Mouse (Mus musculus) intestine, embryonic 16.5 days (tissue): Measurements from ENCODE around the gene Fam171a1. TPM values are rescaled to one million over a fixed set of nuclear protein-coding genes. Genes with fewer than 3 reads are reported as not detected.

ENCODE experiments used
- ATAC-seq: fragments of 200-750 bp; cut with Nextera tagmentation; 2 replicates; pipeline ENCODE4 v1.8.0; 2017; ENCODE audit warnings: moderate TSS enrichment, moderate library complexity
- H3K27ac ChIP-seq: fragments of 300-500 bp; sonication (generic); 2 replicates; pipeline ENCODE4 v1.5.1; 2014; ENCODE audit warnings: mild to moderate bottlenecking, low read length
- H3K27me3 ChIP-seq: fragments of 300-500 bp; sonication (generic); replicated peaks from 2 replicates; pipeline ENCODE4 v1.6.1; 2014; ENCODE audit warnings: low read length, control low read depth, mixed read lengths; ENCODE audit not compliant: control insufficient read depth, insufficient read depth
- H3K36me3 ChIP-seq: fragments of 300-500 bp; sonication (generic); 2 replicates; pipeline ENCODE4 v1.6.1; 2014; ENCODE audit warnings: low read length, control low read depth; ENCODE audit not compliant: control insufficient read depth, insufficient read depth
- H3K4me1 ChIP-seq: fragments of 300-500 bp; sonication (generic); 2 replicates; pipeline ENCODE4 v1.6.1; 2014; ENCODE audit warnings: low read length, control low read depth, mixed read lengths; ENCODE audit not compliant: control insufficient read depth, insufficient read depth
- H3K4me2 ChIP-seq: fragments of 300-500 bp; sonication (generic); 2 replicates; pipeline ENCODE4 v1.6.1; 2014; ENCODE audit warnings: low read depth, low read length, control low read depth
- H3K4me3 ChIP-seq: fragments of 300-500 bp; sonication (generic); 2 replicates; pipeline ENCODE4 v1.5.1; 2014; ENCODE audit warnings: mild to moderate bottlenecking, low read length
- H3K9ac ChIP-seq: fragments of 300-500 bp; sonication (generic); 2 replicates; pipeline ENCODE4 v1.6.1; 2014; ENCODE audit warnings: low read depth, low read length
- H3K9me3 ChIP-seq: fragments of 300-500 bp; sonication (generic); 2 replicates; pipeline ENCODE4 v1.6.1; 2016; ENCODE audit warnings: low read length, control low read depth; ENCODE audit not compliant: control insufficient read depth
- WGBS: fragments of 180-500 bp; shearing (Covaris S2); extraction: QIAGEN DNeasy Blood & Tissue Kit; methylation state at CpG from one replicate; pipeline ENCODE4 v1.1.7; 2014; 5-methylcytosine and 5-hydroxymethylcytosine counted together
- polyA plus RNA-seq: library from polyadenylated mRNA; unstranded; fragments of >200 nt; fragmentation: Nextera tagmentation; extraction: Ambion mirVana; gene quantifications from 2 replicates; pipeline ENCODE4 v1.2.1, GENCODE M21; 2015

Fam171a1 gene
- polyA plus RNA-seq, 1 experiment from 2014 or later: 19.4 TPM

DNA sequence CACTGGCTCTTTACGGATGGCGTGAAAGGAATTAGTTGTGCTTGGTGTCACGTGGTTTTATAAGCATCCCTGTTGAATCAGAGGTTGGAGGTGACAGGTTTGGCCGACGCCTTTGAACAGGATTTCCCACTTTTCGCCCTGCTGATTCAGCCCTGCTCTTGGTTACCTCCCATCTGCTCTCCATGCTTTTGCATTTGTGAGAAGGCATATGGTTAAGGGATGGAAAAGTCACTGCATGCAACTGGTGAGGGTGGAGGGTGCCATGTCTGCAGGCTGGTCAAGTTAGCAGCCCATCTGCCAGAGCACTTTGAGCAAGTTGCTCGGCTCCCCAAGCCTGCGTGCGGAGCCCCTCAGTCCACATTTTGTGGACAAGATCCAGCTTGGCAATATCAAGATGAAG is 18.4 kb downstream of the Fam171a1 start:
- Histone ChIP-seq H3K4me1 (peaks cover 33% of the 10 kb centered on the region), H3K27ac (no peak overlapping the region), H3K9ac (no peak overlapping the region), H3K36me3 (no peaks in the 10 kb centered on the region), H3K4me3 (no peak overlapping the region), H3K4me2 (no peak overlapping the region), H3K27me3 (no peaks in the 10 kb centered on the region), H3K9me3 (no peaks in the 10 kb centered on the region)
- no peak for ATAC-seq
- WGBS: 77% methylated on average over 9 of the region's 9 CpGs

- Histone ChIP-seq H3K9ac (no peak overlapping the region), H3K4me1 (peaks cover 31% of the 10 kb centered on the region)
- ATAC-seq: peak; percentile 87
Measured at GRCm38 (mm10) chr2:3134580-3135296, 20.7 kb downstream of the Fam171a1 start.

DNA sequence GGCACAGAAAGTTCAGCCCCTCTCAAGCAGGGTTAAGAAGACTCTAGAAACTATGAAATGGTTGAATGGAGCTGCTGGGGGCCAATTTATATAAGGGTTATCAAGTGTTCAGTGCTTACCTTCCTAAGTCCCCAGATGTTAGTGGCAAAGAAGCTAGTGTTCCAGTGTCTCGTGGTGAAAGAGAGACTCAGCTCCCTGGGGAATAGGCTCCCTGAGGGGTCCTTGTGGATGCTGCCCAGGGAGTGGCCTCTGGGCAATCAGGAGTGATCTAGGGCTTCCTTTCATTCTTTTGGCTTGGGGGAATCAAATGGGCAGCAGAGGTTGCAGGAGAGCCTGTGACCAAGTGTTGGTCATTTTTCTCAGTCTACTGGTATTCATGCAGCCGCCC is 21.3 kb downstream of the Fam171a1 start:
- peak; percentile 21 for ATAC-seq
- no peak overlapping the region for H3K4me3 ChIP-seq
- no peaks in the 10 kb centered on the region for H3K36me3 ChIP-seq
- no peaks in the 10 kb centered on the region for H3K9me3 ChIP-seq
- H3K4me2 ChIP-seq: peak overlapping the region; percentile 41
- WGBS: 35% methylated on average over 2 of the region's 2 CpGs
- no peaks in the 10 kb centered on the region for H3K27me3 ChIP-seq
- peak overlapping the region; percentile 40; the same call in 1 of the 2 replicates for H3K9ac ChIP-seq
- peaks cover 31% of the 10 kb centered on the region for H3K4me1 ChIP-seq
- H3K27ac ChIP-seq: peak overlapping the region; percentile 93

More at GRCm38 (mm10) chr2:3134580-3135296, 20.7 kb downstream of the Fam171a1 start:
- Histone ChIP-seq H3K36me3 (no peaks in the 10 kb centered on the region), H3K27ac (peak overlapping the region; percentile 93), H3K4me2 (peak overlapping the region; percentile 39), H3K4me3 (no peak overlapping the region), H3K9me3 (no peaks in the 10 kb centered on the region), H3K27me3 (no peaks in the 10 kb centered on the region)
- 36% methylated on average over 12 of the region's 12 CpGs for WGBS

DNA sequence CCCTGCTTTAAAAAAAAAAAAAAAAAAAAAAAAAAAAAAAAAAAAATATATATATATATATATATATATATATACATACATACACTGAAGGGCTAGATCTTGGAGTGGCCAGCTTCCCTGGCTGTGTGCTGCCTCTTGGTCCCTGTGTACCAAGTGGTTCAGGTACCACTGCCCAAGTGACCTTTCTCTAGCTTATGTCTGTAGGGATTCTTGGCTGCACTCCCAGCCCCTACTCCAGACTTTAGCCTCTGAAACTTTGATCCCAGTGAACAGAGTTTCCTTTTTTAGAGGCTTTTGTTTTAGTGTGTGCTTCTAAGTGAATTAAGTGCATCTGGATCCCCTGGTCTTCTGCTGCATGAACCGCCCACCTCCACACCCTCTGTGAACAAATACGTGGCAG is 24.3 kb downstream of the Fam171a1 start:
- Histone ChIP-seq H3K27ac (peak overlapping the region; percentile 24), H3K9ac (no peak overlapping the region), H3K27me3 (no peaks in the 10 kb centered on the region), H3K4me1 (peaks cover 33% of the 10 kb centered on the region), H3K4me3 (no peak overlapping the region), H3K9me3 (no peaks in the 10 kb centered on the region), H3K36me3 (no peaks in the 10 kb centered on the region), H3K4me2 (no peak overlapping the region)
- WGBS: 59% methylated on average over 2 of the region's 2 CpGs
- ATAC-seq: peak; percentile 17

- H3K9ac ChIP-seq: no peak overlapping the region
- ATAC-seq: no peak
- WGBS: 82% methylated on average over 2 of the region's 2 CpGs
- no peak overlapping the region for H3K27ac ChIP-seq
- no peak overlapping the region for H3K4me2 ChIP-seq
- no peaks in the 10 kb centered on the region for H3K9me3 ChIP-seq
- no peaks in the 10 kb centered on the region for H3K36me3 ChIP-seq
- no peaks in the 10 kb centered on the region for H3K27me3 ChIP-seq
- no peak overlapping the region for H3K4me3 ChIP-seq
- H3K4me1 ChIP-seq: peaks cover 34% of the 10 kb centered on the region
Measured at GRCm38 (mm10) chr2:3139065-3139464, 25.0 kb downstream of the Fam171a1 start.

DNA sequence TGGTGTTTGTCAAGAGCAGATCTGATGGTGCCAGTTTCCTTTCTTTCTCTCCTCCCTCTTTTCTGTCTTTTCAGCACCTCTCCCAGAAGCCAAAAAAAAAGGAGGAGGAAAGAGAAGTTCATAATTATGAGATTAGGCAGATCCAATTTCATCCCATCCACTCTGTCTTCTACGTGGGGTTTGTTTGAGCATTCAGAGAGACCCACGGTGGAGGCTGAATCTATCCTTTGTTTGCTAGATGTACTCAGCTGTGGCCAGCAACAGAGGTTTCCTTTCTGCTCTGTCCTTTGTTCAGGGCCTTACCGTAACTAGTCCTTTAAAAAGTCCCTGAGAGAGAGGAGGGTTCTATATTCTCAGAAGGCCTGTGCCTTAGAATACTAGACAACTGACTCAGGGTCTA is 25.6 kb downstream of the Fam171a1 start:
- Histone ChIP-seq H3K36me3 (no peaks in the 10 kb centered on the region), H3K9ac (no peak overlapping the region), H3K4me3 (no peak overlapping the region), H3K27ac (no peak overlapping the region), H3K27me3 (no peaks in the 10 kb centered on the region), H3K4me1 (peaks cover 29% of the 10 kb centered on the region), H3K9me3 (no peaks in the 10 kb centered on the region), H3K4me2 (no peak overlapping the region)
- no peak for ATAC-seq
- WGBS: 35% methylated on average over 3 of the region's 3 CpGs

DNA sequence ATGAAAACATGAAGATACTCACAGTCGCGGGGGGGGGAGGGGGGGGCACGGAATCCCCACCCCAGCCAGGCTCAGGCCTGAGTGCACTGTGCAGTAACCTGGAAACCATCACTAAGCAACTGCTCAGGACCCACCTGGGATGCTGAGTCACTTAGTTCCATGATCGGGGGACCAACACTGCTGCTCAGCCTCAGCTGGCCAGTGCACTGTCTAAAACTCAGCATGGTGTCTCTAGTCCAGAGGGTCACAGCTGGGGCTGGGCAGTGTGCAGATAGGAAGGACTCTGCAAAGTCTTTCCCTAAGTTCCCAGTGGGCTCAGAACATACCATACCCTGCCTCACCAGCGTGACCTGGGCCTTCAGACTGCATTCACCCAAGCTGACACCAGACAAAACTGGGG is 26.6 kb downstream of the Fam171a1 start:
- H3K27ac ChIP-seq: no peak overlapping the region
- no peak overlapping the region for H3K9ac ChIP-seq
- no peaks in the 10 kb centered on the region for H3K36me3 ChIP-seq
- no peaks in the 10 kb centered on the region for H3K9me3 ChIP-seq
- H3K27me3 ChIP-seq: no peaks in the 10 kb centered on the region
- H3K4me3 ChIP-seq: no peak overlapping the region
- H3K4me1 ChIP-seq: peaks cover 24% of the 10 kb centered on the region
- no peak for ATAC-seq
- WGBS: 64% methylated on average over 5 of the region's 5 CpGs
- no peak overlapping the region for H3K4me2 ChIP-seq

GRCm38 (mm10) chr2:3141804-3142203 is 27.8 kb downstream of the Fam171a1 start:
- Histone ChIP-seq H3K36me3 (no peaks in the 10 kb centered on the region), H3K9ac (no peak overlapping the region), H3K27ac (no peak overlapping the region), H3K4me2 (no peak overlapping the region), H3K4me3 (no peak overlapping the region), H3K9me3 (no peaks in the 10 kb centered on the region), H3K4me1 (peaks cover 22% of the 10 kb centered on the region), H3K27me3 (no peaks in the 10 kb centered on the region)
- WGBS: 87% methylated on average over 4 of the region's 4 CpGs
- no peak for ATAC-seq

DNA sequence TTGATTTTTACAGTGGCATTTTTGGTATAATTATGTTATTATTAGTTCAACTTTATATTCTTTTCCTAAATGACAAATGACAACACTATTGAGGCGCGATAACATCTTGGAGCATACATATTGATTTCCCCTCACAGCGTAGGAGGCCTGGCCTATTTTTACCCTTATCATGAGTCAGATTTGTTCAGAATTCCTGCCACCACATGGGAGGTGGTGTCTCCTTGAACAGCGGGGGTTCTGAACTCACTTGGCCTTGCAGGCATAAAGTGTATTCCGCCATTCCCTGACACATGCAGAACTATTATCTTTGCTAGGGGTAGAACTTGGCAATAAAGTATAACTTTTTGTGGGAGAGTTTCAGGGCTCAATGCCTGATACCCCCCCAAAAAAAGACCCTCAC is 30.3 kb downstream of the Fam171a1 start:
- Histone ChIP-seq H3K9ac (no peak overlapping the region), H3K27ac (no peak overlapping the region), H3K4me3 (no peak overlapping the region), H3K27me3 (no peaks in the 10 kb centered on the region), H3K36me3 (no peaks in the 10 kb centered on the region), H3K4me1 (peaks cover 9% of the 10 kb centered on the region), H3K9me3 (no peaks in the 10 kb centered on the region), H3K4me2 (no peak overlapping the region)
- no peak for ATAC-seq
- WGBS: 81% methylated on average over 5 of the region's 5 CpGs
